Comparison of ENCODE assay signal across 16 mouse cellular contexts in genomic region chr9:11920251-11920650, GRCm38 (mm10).
"Had no signal": no experiment of that assay in that cellular context is flagged by ENCODE, and none has a peak within 500 bp of the region (broad histone marks: within the 10 kb centered on the region; RNA-seq: fewer than 3 reads in every experiment).

No protein-coding gene starts in this region.

- H3K9ac ChIP-seq: neural tube, embryonic 13.5 days; neural tube, embryonic 15.5 days; stomach, embryonic 15.5 days had no signal

- H3K4me1 ChIP-seq: neural tube, embryonic 13.5 days; neural tube, embryonic 15.5 days; stomach, embryonic 15.5 days had no signal

- DNase-seq: retina, postnatal 1 day; right cerebral cortex, adult 18-20 months; right cerebral cortex, postnatal 14 days; right cerebral cortex, postnatal 25 days; right cerebral cortex, postnatal 4 days; spleen, adult 18-20 months; thymus, adult 18-20 months; thymus, adult 2 months; thymus, postnatal 14 days; thymus, postnatal 25 days; thymus, postnatal 36 days; thymus, postnatal 4 days had no signal

- H3K4me3 ChIP-seq: neural tube, embryonic 13.5 days; neural tube, embryonic 15.5 days; stomach, embryonic 15.5 days had no signal

- H3K36me3 ChIP-seq: neural tube, embryonic 13.5 days; neural tube, embryonic 15.5 days; stomach, embryonic 15.5 days had no signal

- H3K27ac ChIP-seq: neural tube, embryonic 13.5 days; neural tube, embryonic 15.5 days; stomach, embryonic 15.5 days; stomach, postnatal 0 days had no signal

- H3K9me3 ChIP-seq: neural tube, embryonic 15.5 days; stomach, embryonic 15.5 days had no signal
